Mouse (Mus musculus) cerebellum, adult 2 months (tissue): ENCODE measurements around the gene Gldc.

Experiments
- CTCF ChIP-seq: fragments of 200-500 bp; IDR thresholded peaks from 2 replicates; pipeline ENCODE4 v1.5.1; 2011; ENCODE audit warnings: low read depth, mild to moderate bottlenecking, control low read depth, low read length, moderate library complexity, borderline replicate concordance; ENCODE audit not compliant: insufficient read depth
- POLR2A ChIP-seq: fragments of 200-500 bp; IDR thresholded peaks from 2 replicates; pipeline ENCODE4 v1.6.1; 2011; ENCODE audit warnings: low read length, control low read depth, borderline replicate concordance; ENCODE audit not compliant: insufficient read depth

DNA sequence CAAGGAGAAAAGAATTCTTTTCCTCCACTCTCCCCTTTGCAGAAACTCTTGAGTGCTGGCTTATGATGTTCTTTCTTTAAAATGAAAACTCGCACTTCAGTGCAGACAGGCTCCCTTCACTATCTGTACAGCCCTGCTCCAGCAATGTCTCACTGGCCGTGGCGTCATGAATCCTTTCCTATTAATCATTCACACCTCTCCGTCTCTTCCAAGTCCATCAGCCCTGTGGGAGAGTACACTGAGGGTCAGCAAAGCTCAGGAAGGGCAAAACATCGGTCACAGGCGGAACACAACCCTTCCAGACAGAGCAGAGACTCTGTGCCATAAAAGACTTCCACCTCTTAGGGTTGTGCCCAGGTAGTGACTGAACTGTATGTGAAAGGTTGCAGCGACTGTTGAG lies 26.9 kb upstream of the Gldc start:
- TF ChIP-seq POLR2A (no peak), CTCF (no peak)
